ENCODE assay signal across 9 mouse cellular contexts in the genomic region with DNA sequence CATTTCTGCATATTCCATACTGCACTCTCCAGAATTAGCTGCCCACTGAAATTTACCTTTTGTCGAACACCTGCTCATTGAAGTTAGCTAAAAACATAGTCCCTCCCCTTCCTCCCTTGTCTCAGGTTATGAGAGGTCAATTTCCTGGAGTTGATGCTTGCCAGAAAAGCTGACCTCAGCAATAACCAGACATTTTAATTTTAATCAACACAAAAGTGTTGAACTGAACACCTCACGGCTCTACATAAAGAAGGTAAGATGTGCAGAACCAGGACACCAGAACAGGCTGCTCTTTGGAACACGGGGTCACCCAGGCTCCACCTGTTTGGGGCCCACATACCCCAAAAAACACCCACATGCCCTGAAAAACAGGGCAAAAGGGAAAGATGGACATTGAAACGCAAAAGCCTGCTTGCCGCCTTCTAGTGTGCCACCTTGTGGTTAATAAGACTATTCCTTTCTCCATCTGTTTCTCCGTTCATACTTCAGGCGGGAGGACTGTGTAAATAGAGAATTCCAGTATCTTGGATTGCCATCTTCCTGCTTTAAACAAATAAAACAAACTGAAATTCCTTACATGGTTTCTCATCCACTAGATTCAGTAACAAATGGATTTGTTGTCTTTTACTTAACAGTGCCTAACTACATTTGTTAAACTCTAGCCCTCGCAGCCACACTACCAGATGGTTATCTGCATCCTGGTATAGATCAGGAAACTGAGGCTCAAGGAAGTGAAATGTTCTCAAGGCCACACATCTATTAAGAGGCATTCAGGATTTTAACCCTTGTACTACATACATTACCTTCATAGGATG. TPM values are rescaled to one million over a fixed set of nuclear protein-coding genes. Genes with fewer than 3 reads are reported as not detected.
DNase-seq lines count a peak whose midpoint lies in the region; ATAC-seq lines count a peak whose summit lies in the region.
"Had no signal": no experiment of that assay in that cellular context is flagged by ENCODE, and none has a peak within 500 bp of the region (broad histone marks: within the 10 kb centered on the region; RNA-seq: fewer than 3 reads in every experiment).

No protein-coding gene starts in this region.

- 31% methylated on average over 8 of the region's 8 CpGs for WGBS in hindbrain, embryonic 10.5 days
- WGBS in midbrain, embryonic 10.5 days = 32% methylated on average over 8 of the region's 8 CpGs

- H3K27ac ChIP-seq in hindbrain, embryonic 10.5 days = peak overlapping the region; percentile 93
- peak overlapping the region; percentile 93 for H3K27ac ChIP-seq in midbrain, embryonic 10.5 days (replicated peaks)

- peak; percentile 60 for ATAC-seq in frontal cortex, adult (ENCODE audit: low TSS enrichment)

- H3K9me3 ChIP-seq in hindbrain, embryonic 10.5 days = no peaks in the 10 kb centered on the region
- H3K9me3 ChIP-seq in midbrain, embryonic 10.5 days (replicated peaks) = no peaks in the 10 kb centered on the region

- peak overlapping the region; percentile 76 for H3K4me3 ChIP-seq in hindbrain, embryonic 10.5 days
- H3K4me3 ChIP-seq in midbrain, embryonic 10.5 days = peak overlapping the region; percentile 79

- peaks cover 18% of the 10 kb centered on the region for H3K36me3 ChIP-seq in hindbrain, embryonic 10.5 days
- H3K36me3 ChIP-seq in midbrain, embryonic 10.5 days = peaks cover 17% of the 10 kb centered on the region

- H3K4me1 ChIP-seq in hindbrain, embryonic 10.5 days (replicated peaks) = peaks cover 25% of the 10 kb centered on the region
- peaks cover 23% of the 10 kb centered on the region for H3K4me1 ChIP-seq in midbrain, embryonic 10.5 days

- no peaks in the 10 kb centered on the region for H3K27me3 ChIP-seq in hindbrain, embryonic 10.5 days (ENCODE audit: insufficient read depth, poor library complexity, severe bottlenecking)
- no peaks in the 10 kb centered on the region for H3K27me3 ChIP-seq in midbrain, embryonic 10.5 days (ENCODE audit: low read depth, poor library complexity, severe bottlenecking)

- no peak for DNase-seq in frontal cortex, postnatal 25 days (ENCODE audit: low spot score in 2 of 2)
- peak; percentile 43 for DNase-seq in 3134 (ENCODE audit: extremely low read depth, insufficient read length, low spot score)
- DNase-seq in cerebellum, postnatal 14 days = peak; percentile 41 to 47
- DNase-seq in hindbrain, embryonic 10.5 days (ENCODE audit: low spot score) = peak; percentile 26
- DNase-seq in midbrain, embryonic 10.5 days (ENCODE audit: low spot score) = no peak
- no peak for DNase-seq in adrenal gland, postnatal 10 days
- DNase-seq in right cerebral cortex, postnatal 36 days (ENCODE audit: low spot score in 2 of 2) = no peak

RNA-seq across cellular contexts. Expression of a gene that starts 1.4 kb away (rescaled TPM):
- 33.5 and 42.9 TPM in 2 replicates for polyA plus RNA-seq in hindbrain, embryonic 10.5 days (2016; fragmentation: Nextera tagmentation; extraction: Ambion mirVana)
- 49.2 and 49.5 TPM in 2 replicates for polyA plus RNA-seq in midbrain, embryonic 10.5 days (2016; fragmentation: Nextera tagmentation; extraction: Ambion mirVana)
- total RNA-seq in adrenal gland, postnatal 10 days (2021) = 1 to 10 TPM; 7.1 to 7.7 TPM

RNA-seq across cellular contexts. Expression of a gene that starts 10.1 kb away (rescaled TPM):
- 2.2 and 2.4 TPM in 2 replicates for polyA plus RNA-seq in hindbrain, embryonic 10.5 days (2016; fragmentation: Nextera tagmentation; extraction: Ambion mirVana)
- polyA plus RNA-seq in midbrain, embryonic 10.5 days (2016; fragmentation: Nextera tagmentation; extraction: Ambion mirVana) = 1.5 and 2.2 TPM in 2 replicates
- 10 to 100 TPM; 15.1 to 16.0 TPM for total RNA-seq in adrenal gland, postnatal 10 days (2021)

RNA-seq across cellular contexts. Expression of a gene that starts 43.4 kb away (rescaled TPM):
- polyA plus RNA-seq in hindbrain, embryonic 10.5 days (2016; fragmentation: Nextera tagmentation; extraction: Ambion mirVana) = 0.14 and 0.19 TPM in 2 replicates
- polyA plus RNA-seq in midbrain, embryonic 10.5 days (2016; fragmentation: Nextera tagmentation; extraction: Ambion mirVana) = 0.12 TPM in 1 of 2 replicates, not detected in the other
- total RNA-seq in adrenal gland, postnatal 10 days (2021) = 10 to 100 TPM; 11.2 to 46.7 TPM
- total RNA-seq: layer of hippocampus, postnatal 14 days had no signal

Comparison
In these comparisons a context has a peak if more than half of its experiments do, and no peak if none do; other contexts are left out.
1. DNase-seq: peak in 3134 (single experiment), cerebellum, postnatal 14 days (2 of 2) and hindbrain, embryonic 10.5 days (single experiment); none in frontal cortex, postnatal 25 days (0 of 2), midbrain, embryonic 10.5 days (single experiment), adrenal gland, postnatal 10 days (single experiment) and right cerebral cortex, postnatal 36 days (0 of 2).